Mouse (Mus musculus) granulocyte monocyte progenitor cell, adult 5-6 weeks (primary cell): Measurements from ENCODE around the gene Agap3. TPM values are rescaled to one million over a fixed set of nuclear protein-coding genes. Genes with fewer than 3 reads are reported as not detected.

ENCODE experiments used
- ATAC-seq: replicated peaks from 2 replicates; pipeline ENCODE4 v1.8.0; 2016; ENCODE audit warnings: mild to moderate bottlenecking, moderate TSS enrichment, inconsistent platforms; ENCODE audit not compliant: poor library complexity, severe bottlenecking
- total RNA-seq, 2 experiments: library from RNA; stranded (forward) in 1 of 2; stranded (reverse) in 1 of 2; fragments of 200-712, 200-1000 nt in 1 of 2; fragments of >200 nt in 1 of 2; fragmentation: Nextera tagmentation in 1 of 2; gene quantifications; 2 replicates each; pipeline ENCODE4 v1.2.3; 2014 to 2017

The Agap3 gene
- total RNA-seq, 2 experiments from 2014 or later: 21.5 to 31.8 TPM

- ATAC-seq: 0 out of 2 replicates have a peak, but pooled peaks have one; percentile 37
Observed at GRCm38 (mm10) chr5:24542643-24543042, 90.7 kb downstream of the Agap3 start.

GRCm38 (mm10) chr5:24550598-24551316, 98.8 kb downstream of the Agap3 start:
- ATAC-seq: no peak

- no peak for ATAC-seq
Observed at GRCm38 (mm10) chr5:24551317-24551688, 99.3 kb downstream of the Agap3 start.

Other genes starting within 250 kb of the Agap3 start
- not detected in 2 replicates for gene Kcnh2, start 100.6 kb upstream of the Agap3 start, total RNA-seq (2014; fragmentation: Nextera tagmentation)
- gene Kcnh2, start 100.6 kb upstream of the Agap3 start, total RNA-seq (2017): not detected in 2 replicates
- gene Nos3, start 87.4 kb upstream of the Agap3 start, total RNA-seq (2014; fragmentation: Nextera tagmentation): 0.56 TPM in 1 of 2 replicates, not detected in the other
- not detected in 2 replicates for gene Nos3, start 87.4 kb upstream of the Agap3 start, total RNA-seq (2017)
- 1.8 and 4.0 TPM in 2 replicates for gene Atg9b, start 60.0 kb upstream of the Agap3 start, total RNA-seq (2014; fragmentation: Nextera tagmentation)
- gene Atg9b, start 60.0 kb upstream of the Agap3 start, total RNA-seq (2017): 4.0 and 5.3 TPM in 2 replicates
- gene Abcb8, start 58.5 kb upstream of the Agap3 start, total RNA-seq (2014; fragmentation: Nextera tagmentation): 17.6 and 56.8 TPM in 2 replicates
- gene Abcb8, start 58.5 kb upstream of the Agap3 start, total RNA-seq (2017): 14.4 and 23.9 TPM in 2 replicates
- not detected in 2 replicates for gene Asic3, start 38.8 kb upstream of the Agap3 start, total RNA-seq (2014; fragmentation: Nextera tagmentation)
- not detected in 2 replicates for gene Asic3, start 38.8 kb upstream of the Agap3 start, total RNA-seq (2017)
- 24.4 and 36.9 TPM in 2 replicates for gene Cdk5, start 28.6 kb upstream of the Agap3 start, total RNA-seq (2014; fragmentation: Nextera tagmentation)
- gene Cdk5, start 28.6 kb upstream of the Agap3 start, total RNA-seq (2017): 20.7 and 22.4 TPM in 2 replicates
- gene Slc4a2, start 28.3 kb upstream of the Agap3 start, total RNA-seq (2014; fragmentation: Nextera tagmentation): 20.9 and 28.9 TPM in 2 replicates
- gene Slc4a2, start 28.3 kb upstream of the Agap3 start, total RNA-seq (2017): 13.5 and 29.3 TPM in 2 replicates
- gene Fastk, start 6.9 kb upstream of the Agap3 start, total RNA-seq (2014; fragmentation: Nextera tagmentation): 53.8 and 75.7 TPM in 2 replicates
- 15.9 and 23.3 TPM in 2 replicates for gene Fastk, start 6.9 kb upstream of the Agap3 start, total RNA-seq (2017)
- 6.4 and 18.7 TPM in 2 replicates for gene Tmub1, start 4.3 kb upstream of the Agap3 start, total RNA-seq (2014; fragmentation: Nextera tagmentation)
- gene Tmub1, start 4.3 kb upstream of the Agap3 start, total RNA-seq (2017): 8.8 and 11.1 TPM in 2 replicates
- gene Gbx1, start 75.0 kb downstream of the Agap3 start, total RNA-seq (2014; fragmentation: Nextera tagmentation): not detected in 2 replicates
- gene Gbx1, start 75.0 kb downstream of the Agap3 start, total RNA-seq (2017): not detected in 2 replicates
- not detected in 2 replicates for gene Asb10, start 88.8 kb downstream of the Agap3 start, total RNA-seq (2014; fragmentation: Nextera tagmentation)
- gene Asb10, start 88.8 kb downstream of the Agap3 start, total RNA-seq (2017): not detected in 2 replicates
- not detected in 2 replicates for gene 4931409K22Rik, start 104.6 kb downstream of the Agap3 start, total RNA-seq (2014; fragmentation: Nextera tagmentation)
- gene 4931409K22Rik, start 104.6 kb downstream of the Agap3 start, total RNA-seq (2017): not detected in 2 replicates
- gene Abcf2, start 125.3 kb downstream of the Agap3 start, total RNA-seq (2014; fragmentation: Nextera tagmentation): 51.6 and 74.3 TPM in 2 replicates
- 98.3 and 98.8 TPM in 2 replicates for gene Abcf2, start 125.3 kb downstream of the Agap3 start, total RNA-seq (2017)
- gene Chpf2, start 134.6 kb downstream of the Agap3 start, total RNA-seq (2014; fragmentation: Nextera tagmentation): 17.8 and 17.9 TPM in 2 replicates
- 10.4 and 29.2 TPM in 2 replicates for gene Chpf2, start 134.6 kb downstream of the Agap3 start, total RNA-seq (2017)
- gene Smarcd3, start 172.2 kb downstream of the Agap3 start, total RNA-seq (2014; fragmentation: Nextera tagmentation): not detected in 2 replicates
- 0.05 and 0.34 TPM in 2 replicates for gene Smarcd3, start 172.2 kb downstream of the Agap3 start, total RNA-seq (2017)
- gene Nub1, start 233.4 kb downstream of the Agap3 start, total RNA-seq (2014; fragmentation: Nextera tagmentation): 28.2 and 30.4 TPM in 2 replicates
- 33.1 and 37.6 TPM in 2 replicates for gene Nub1, start 233.4 kb downstream of the Agap3 start, total RNA-seq (2017)